ENCODE assay signal across 11 mouse cellular contexts in the genomic region with DNA sequence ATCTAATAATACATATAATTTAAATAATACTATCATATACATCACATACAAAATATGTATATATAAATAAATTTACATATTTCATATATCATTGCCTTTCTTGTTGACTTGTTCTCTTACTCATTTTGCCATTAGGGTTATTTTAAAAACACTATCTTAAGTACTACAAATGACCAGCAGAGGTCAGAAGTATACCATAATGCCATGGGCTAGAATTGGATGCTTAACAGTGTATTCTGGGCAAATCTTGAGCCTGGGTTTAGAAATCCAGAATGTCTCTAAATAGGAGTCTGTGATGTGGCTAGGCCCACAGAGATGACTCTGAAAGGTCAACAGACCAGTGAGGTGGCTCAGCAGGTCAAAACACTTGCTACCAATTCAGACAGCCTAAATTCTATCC. TPM values are rescaled to one million over a fixed set of nuclear protein-coding genes. Genes with fewer than 3 reads are reported as not detected.
DNase-seq lines count a peak whose midpoint lies in the region; ATAC-seq lines count a peak whose summit lies in the region.
"Had no signal": no experiment of that assay in that cellular context is flagged by ENCODE, and none has a peak within 500 bp of the region (broad histone marks: within the 10 kb centered on the region; RNA-seq: fewer than 3 reads in every experiment).

No protein-coding gene starts in this region.

- peak; percentile 12 to 71 for DNase-seq in cerebellum, postnatal 10 days
- no peak for DNase-seq in cerebellum, postnatal 25 days
- no peak for DNase-seq in kidney, postnatal 4 days
- DNase-seq in 416B (ENCODE audit: low read depth): peak; percentile 69
- DNase-seq in embryo, embryonic 10.5 days (ENCODE audit: low spot score): peak; percentile 63
- DNase-seq in thymus, adult 18-20 months: no peak
- DNase-seq: kidney, adult 8-10 months; thymus, postnatal 25 days had no signal

- ATAC-seq in kidney, embryonic 14.5 days (ENCODE audit: low FRiP score, low TSS enrichment): 0 out of 2 replicates have a peak, but pooled peaks have one; percentile 37
- ATAC-seq in megakaryocyte, adult 5-6 weeks (ENCODE audit: poor library complexity, severe bottlenecking): no peak

- no peaks in the 10 kb centered on the region for H3K4me1 ChIP-seq in kidney, embryonic 14.5 days (ENCODE audit: control insufficient read depth, insufficient read depth, low read length)

- no peaks in the 10 kb centered on the region for H3K9me3 ChIP-seq in kidney, embryonic 14.5 days (ENCODE audit: control insufficient read depth, low read length)

- no peak overlapping the region for H3K4me3 ChIP-seq in kidney, embryonic 14.5 days (ENCODE audit: low read length)

- H3K27ac ChIP-seq in kidney, embryonic 14.5 days (ENCODE audit: low read depth, low read length): no peak overlapping the region

- H3K36me3 ChIP-seq in kidney, embryonic 14.5 days (ENCODE audit: control insufficient read depth, insufficient read depth, low read length): no peaks in the 10 kb centered on the region

- H3K27me3 ChIP-seq in kidney, embryonic 14.5 days (ENCODE audit: control insufficient read depth, insufficient read depth, low read length): no peaks in the 10 kb centered on the region

- H3K9ac ChIP-seq in kidney, embryonic 14.5 days (ENCODE audit: low read depth, low read length): no peak overlapping the region

- no peak overlapping the region for H3K4me2 ChIP-seq in kidney, embryonic 14.5 days (replicated peaks; ENCODE audit: low read depth, low read length)

RNA-seq across cellular contexts. Expression of gene Cops7b, which starts 31.6 kb away (rescaled TPM):
- 40.4 and 45.4 TPM in 2 replicates for polyA plus RNA-seq in kidney, embryonic 14.5 days (2014; fragmentation: Nextera tagmentation; extraction: Ambion mirVana)
- total RNA-seq in megakaryocyte, adult 5-6 weeks (2015): 5.8 and 6.8 TPM in 2 replicates
- 11.8 and 30.3 TPM in 2 replicates for total RNA-seq in megakaryocyte, adult 5-6 weeks (2017)

RNA-seq across cellular contexts. Expression of gene Pde6d, which starts 31.8 kb away (rescaled TPM):
- polyA plus RNA-seq in kidney, embryonic 14.5 days (2014; fragmentation: Nextera tagmentation; extraction: Ambion mirVana): 65.5 and 71.7 TPM in 2 replicates
- 33.6 and 38.8 TPM in 2 replicates for total RNA-seq in megakaryocyte, adult 5-6 weeks (2015)
- total RNA-seq in megakaryocyte, adult 5-6 weeks (2017): 14.3 and 17.2 TPM in 2 replicates

RNA-seq across cellular contexts. Expression of gene Nppc, which starts 56.1 kb away (rescaled TPM):
- 2.1 and 2.4 TPM in 2 replicates for polyA plus RNA-seq in kidney, embryonic 14.5 days (2014; fragmentation: Nextera tagmentation; extraction: Ambion mirVana)
- total RNA-seq in megakaryocyte, adult 5-6 weeks (2015): not detected in 2 replicates
- not detected in 2 replicates for total RNA-seq in megakaryocyte, adult 5-6 weeks (2017)
- polyA plus RNA-seq: liver, embryonic 16.5 days had no signal

Comparison
In these comparisons a context has a peak if more than half of its experiments do, and no peak if none do; other contexts are left out.
1. DNase-seq: peak in cerebellum, postnatal 10 days (2 of 2), 416B (single experiment) and embryo, embryonic 10.5 days (single experiment); none in cerebellum, postnatal 25 days (0 of 2), kidney, postnatal 4 days (0 of 2) and thymus, adult 18-20 months (0 of 2).